In genomic region chr7:16172141-16172581, GRCm38 (mm10) we compare ENCODE assay signal across 13 mouse cellular contexts. TPM values are rescaled to one million over a fixed set of nuclear protein-coding genes. Genes with fewer than 3 reads are reported as not detected.
DNase-seq lines count a peak whose midpoint lies in the region; ATAC-seq lines count a peak whose summit lies in the region.
"Had no signal": no experiment of that assay in that cellular context is flagged by ENCODE, and none has a peak within 500 bp of the region (broad histone marks: within the 10 kb centered on the region; RNA-seq: fewer than 3 reads in every experiment).

No protein-coding gene starts in this region.

- H3K27ac ChIP-seq in midbrain, embryonic 10.5 days (replicated peaks), result peak overlapping the region; percentile 89
- no peak overlapping the region for H3K27ac ChIP-seq in midbrain, embryonic 15.5 days
- no peak overlapping the region for H3K27ac ChIP-seq in forebrain, embryonic 11.5 days (ENCODE audit: low read depth, low read length)

- no peak overlapping the region for H3K9ac ChIP-seq in midbrain, embryonic 15.5 days
- H3K9ac ChIP-seq in forebrain, embryonic 11.5 days (ENCODE audit: low read length), result no peak overlapping the region; the same call in 1 of the 2 replicates
- H3K9ac ChIP-seq: lung, embryonic 14.5 days had no signal

- H3K4me1 ChIP-seq in midbrain, embryonic 10.5 days, result peaks cover 54% of the 10 kb centered on the region
- H3K4me1 ChIP-seq in midbrain, embryonic 15.5 days, result peaks cover 38% of the 10 kb centered on the region
- peaks cover 13% of the 10 kb centered on the region; the same call in 1 of the 2 replicates for H3K4me1 ChIP-seq in forebrain, embryonic 11.5 days (replicated peaks; ENCODE audit: control insufficient read depth, insufficient read depth, low read length)

- H3K4me3 ChIP-seq in midbrain, embryonic 10.5 days, result peak overlapping the region; percentile 12; the same call in 1 of the 2 replicates
- H3K4me3 ChIP-seq in midbrain, embryonic 15.5 days, result no peak overlapping the region
- H3K4me3 ChIP-seq in forebrain, embryonic 11.5 days (ENCODE audit: low read depth, low read length), result no peak overlapping the region
- H3K4me3 ChIP-seq: myocyte had no signal

- H3K27me3 ChIP-seq in midbrain, embryonic 10.5 days (ENCODE audit: low read depth, poor library complexity, severe bottlenecking), result peaks cover 4% of the 10 kb centered on the region; the same call in 1 of the 2 replicates
- H3K27me3 ChIP-seq in midbrain, embryonic 15.5 days (replicated peaks), result no peaks in the 10 kb centered on the region
- H3K27me3 ChIP-seq in forebrain, embryonic 11.5 days (ENCODE audit: control insufficient read depth, insufficient read depth, low read length), result no peaks in the 10 kb centered on the region

- H3K36me3 ChIP-seq in midbrain, embryonic 10.5 days, result 0 out of 2 replicates have a peak, but pooled peaks cover 2% of the 10 kb centered on the region
- H3K36me3 ChIP-seq in midbrain, embryonic 15.5 days (replicated peaks), result no peaks in the 10 kb centered on the region
- no peaks in the 10 kb centered on the region for H3K36me3 ChIP-seq in forebrain, embryonic 11.5 days (ENCODE audit: control insufficient read depth, insufficient read depth, low read length)

- H3K4me2 ChIP-seq in midbrain, embryonic 15.5 days, result no peak overlapping the region
- H3K4me2 ChIP-seq in forebrain, embryonic 11.5 days (ENCODE audit: low read depth, low read length, severe bottlenecking), result no peak overlapping the region
- H3K4me2 ChIP-seq: lung, embryonic 14.5 days had no signal

- no peak for ATAC-seq in midbrain, embryonic 15.5 days (replicated peaks)
- ATAC-seq in forebrain, embryonic 11.5 days (replicated peaks; ENCODE audit: low FRiP score), result 0 out of 2 replicates have a peak, but pooled peaks have one; percentile 18

- peak; percentile 23 for DNase-seq in midbrain, embryonic 10.5 days (ENCODE audit: low spot score)
- DNase-seq in forebrain, embryonic 11.5 days (ENCODE audit: low spot score), result no peak
- peak; percentile 87 for DNase-seq in mesoderm, embryonic 11.5 days (ENCODE audit: low read depth, low spot score)
- DNase-seq in yolk sac, embryonic 10.5 days (ENCODE audit: low spot score), result peak; percentile 60
- DNase-seq in right cerebral cortex, postnatal 14 days, result no peak
- no peak for DNase-seq in liver
- DNase-seq in heart, adult 18-20 months, result no peak
- DNase-seq: kidney, adult 8-10 months; lung, embryonic 14.5 days; spleen, adult 18-20 months; thymus, postnatal 25 days had no signal

- H3K9me3 ChIP-seq in midbrain, embryonic 10.5 days (replicated peaks), result peaks cover 5% of the 10 kb centered on the region; the same call in 1 of the 2 replicates
- no peaks in the 10 kb centered on the region for H3K9me3 ChIP-seq in midbrain, embryonic 15.5 days
- no peaks in the 10 kb centered on the region for H3K9me3 ChIP-seq in forebrain, embryonic 11.5 days (ENCODE audit: control insufficient read depth, low read length)

- WGBS in midbrain, embryonic 10.5 days, result 6% methylated on average over 1 of the region's 1 CpGs
- 0% methylated on average over 1 of the region's 1 CpGs for WGBS in midbrain, embryonic 15.5 days
- WGBS in forebrain, embryonic 11.5 days, result 0% methylated on average over 1 of the region's 1 CpGs

RNA-seq across cellular contexts. Expression of gene Meis3, which starts 2.7 kb away (rescaled TPM):
- 80.7 and 99.3 TPM in 2 replicates for polyA plus RNA-seq in midbrain, embryonic 10.5 days (2016; fragmentation: Nextera tagmentation; extraction: Ambion mirVana)
- polyA plus RNA-seq in midbrain, embryonic 15.5 days (2015; fragmentation: Nextera tagmentation; extraction: Ambion mirVana), result 164 and 166 TPM in 2 replicates
- 77.8 and 79.7 TPM in 2 replicates for polyA plus RNA-seq in forebrain, embryonic 11.5 days (2014; fragmentation: Nextera tagmentation; extraction: Ambion mirVana)
- 1 to 10 TPM; 4.8 to 6.1 TPM for total RNA-seq in heart, adult 18-20 months (2021)

RNA-seq across cellular contexts. Expression of gene Slc8a2, which starts 42.5 kb away (rescaled TPM):
- 0.21 and 0.25 TPM in 2 replicates for polyA plus RNA-seq in midbrain, embryonic 10.5 days (2016; fragmentation: Nextera tagmentation; extraction: Ambion mirVana)
- polyA plus RNA-seq in midbrain, embryonic 15.5 days (2015; fragmentation: Nextera tagmentation; extraction: Ambion mirVana), result 0.80 and 0.88 TPM in 2 replicates
- polyA plus RNA-seq in forebrain, embryonic 11.5 days (2014; fragmentation: Nextera tagmentation; extraction: Ambion mirVana), result 0.36 and 0.88 TPM in 2 replicates
- under 1 TPM; 0.72 to 0.85 TPM for total RNA-seq in heart, adult 18-20 months (2021)

RNA-seq across cellular contexts. Expression of gene Dhx34, which starts 49.7 kb away (rescaled TPM):
- polyA plus RNA-seq in midbrain, embryonic 10.5 days (2016; fragmentation: Nextera tagmentation; extraction: Ambion mirVana), result 19.9 and 20.2 TPM in 2 replicates
- 14.9 and 15.5 TPM in 2 replicates for polyA plus RNA-seq in midbrain, embryonic 15.5 days (2015; fragmentation: Nextera tagmentation; extraction: Ambion mirVana)
- polyA plus RNA-seq in forebrain, embryonic 11.5 days (2014; fragmentation: Nextera tagmentation; extraction: Ambion mirVana), result 14.3 and 16.4 TPM in 2 replicates
- 1 to 10 TPM; 8.4 to 8.6 TPM for total RNA-seq in heart, adult 18-20 months (2021)

RNA-seq across cellular contexts. Expression of gene Kptn, which starts 52.5 kb away (rescaled TPM):
- 28.8 and 30.6 TPM in 2 replicates for polyA plus RNA-seq in midbrain, embryonic 10.5 days (2016; fragmentation: Nextera tagmentation; extraction: Ambion mirVana)
- 51.2 and 55.1 TPM in 2 replicates for polyA plus RNA-seq in midbrain, embryonic 15.5 days (2015; fragmentation: Nextera tagmentation; extraction: Ambion mirVana)
- polyA plus RNA-seq in forebrain, embryonic 11.5 days (2014; fragmentation: Nextera tagmentation; extraction: Ambion mirVana), result 19.7 and 22.5 TPM in 2 replicates
- total RNA-seq in heart, adult 18-20 months (2021), result 10 to 100 TPM; 19.0 to 21.0 TPM

Comparison
In these comparisons a context has a peak if more than half of its experiments do, and no peak if none do; other contexts are left out.
1. DNase-seq: peak in midbrain, embryonic 10.5 days (single experiment), mesoderm, embryonic 11.5 days (single experiment) and yolk sac, embryonic 10.5 days (single experiment); none in forebrain, embryonic 11.5 days (single experiment), right cerebral cortex, postnatal 14 days (single experiment), liver (single experiment) and heart, adult 18-20 months (0 of 2).